Mouse (Mus musculus) cortical plate, adult 2 months (tissue): ENCODE measurements around the gene Wfs1. TPM values are rescaled to one million over a fixed set of nuclear protein-coding genes. Genes with fewer than 3 reads are reported as not detected.
"Not testable (repeated sequence)": the region's sequence is repeated elsewhere in the genome, so short reads cannot be mapped to it uniquely, and the experiment has no call there.

Source experiments
- H3K27ac ChIP-seq: fragments of 200-500 bp; 2 replicates; pipeline ENCODE4 v1.5.1; 2012; ENCODE audit warnings: low read length, control low read depth, inconsistent platforms; ENCODE audit not compliant: insufficient read depth
- H3K4me1 ChIP-seq: fragments of 200-500 bp; 2 replicates; pipeline ENCODE4 v1.6.1; 2011; ENCODE audit warnings: low read length; ENCODE audit not compliant: control insufficient read depth, insufficient read depth
- H3K4me3 ChIP-seq: fragments of 200-500 bp; 2 replicates; pipeline ENCODE4 v1.5.1; 2011; ENCODE audit warnings: mild to moderate bottlenecking, low read length, control low read depth; ENCODE audit not compliant: insufficient read depth
- CTCF ChIP-seq: fragments of 200-500 bp; IDR thresholded peaks from 2 replicates; pipeline ENCODE4 v1.5.1; 2011; ENCODE audit warnings: mild to moderate bottlenecking, control low read depth, low read length; ENCODE audit not compliant: insufficient read depth; ENCODE audit errors: extremely low read depth
- POLR2A ChIP-seq: fragments of 200-500 bp; IDR thresholded peaks from 2 replicates; pipeline ENCODE4 v1.6.1; 2011; ENCODE audit warnings: mild to moderate bottlenecking, low read length, control low read depth; ENCODE audit not compliant: insufficient read depth; ENCODE audit errors: extremely low read depth
- polyA plus RNA-seq: library from polyadenylated mRNA; depleted of rRNA; stranded (reverse); fragments of >200 nt; gene quantifications from 2 replicates; pipeline ENCODE4 v1.2.3, GENCODE M21; 2012

The Wfs1 gene
- polyA plus RNA-seq, 1 experiment: 46.2 TPM

- TF ChIP-seq POLR2A (no peak), CTCF (peak; percentile 57)
- Histone ChIP-seq H3K4me3 (no peak overlapping the region), H3K27ac (no peak overlapping the region), H3K4me1 (no peaks in the 10 kb centered on the region)
Observed at GRCm38 (mm10) chr5:36955366-36955765, 33.6 kb downstream of the Wfs1 start.

- Histone ChIP-seq H3K27ac (no peak overlapping the region), H3K4me1 (no peaks in the 10 kb centered on the region), H3K4me3 (no peak overlapping the region)
- TF ChIP-seq CTCF: no peak
- TF ChIP-seq POLR2A: no peak
Observed at GRCm38 (mm10) chr5:36952311-36952710, 36.7 kb downstream of the Wfs1 start.

GRCm38 (mm10) chr5:36950871-36951270 is 38.1 kb downstream of the Wfs1 start:
- H3K4me1 ChIP-seq: peaks cover 2% of the 10 kb centered on the region; the same call in 1 of the 2 replicates
- TF ChIP-seq CTCF (peak; percentile 24; the same call in 1 of the 2 replicates), POLR2A (no peak)
- no peak overlapping the region for H3K27ac ChIP-seq
- H3K4me3 ChIP-seq: no peak overlapping the region

GRCm38 (mm10) chr5:36948831-36949230 is 40.2 kb downstream of the Wfs1 start:
- no peak overlapping the region for H3K4me3 ChIP-seq
- H3K27ac ChIP-seq: no peak overlapping the region
- H3K4me1 ChIP-seq: peaks cover 7% of the 10 kb centered on the region
- TF ChIP-seq POLR2A: no peak
- TF ChIP-seq CTCF: peak; percentile 87

- Histone ChIP-seq H3K27ac (no peak overlapping the region), H3K4me1 (peaks cover 7% of the 10 kb centered on the region), H3K4me3 (no peak overlapping the region)
- TF ChIP-seq CTCF (peak; percentile 94), POLR2A (no peak)
Observed at GRCm38 (mm10) chr5:36946445-36946844, 42.6 kb downstream of the Wfs1 start.

GRCm38 (mm10) chr5:36945713-36946112 is 43.3 kb downstream of the Wfs1 start:
- H3K4me3 ChIP-seq: no peak overlapping the region
- peak overlapping the region; percentile 70 for H3K27ac ChIP-seq
- H3K4me1 ChIP-seq: peaks cover 7% of the 10 kb centered on the region
- TF ChIP-seq CTCF: no peak
- TF ChIP-seq POLR2A: no peak

GRCm38 (mm10) chr5:36945102-36945701 is 43.8 kb downstream of the Wfs1 start:
- peak overlapping the region; percentile 33 for H3K27ac ChIP-seq
- no peak overlapping the region for H3K4me3 ChIP-seq
- TF ChIP-seq POLR2A (0 out of 2 replicates have a peak, but pooled peaks have one; percentile 38), CTCF (no peak)
- H3K4me1 ChIP-seq: peaks cover 7% of the 10 kb centered on the region

- H3K27ac ChIP-seq: peak overlapping the region; percentile 33
- TF ChIP-seq CTCF: no peak
- TF ChIP-seq POLR2A: no peak
- peaks cover 7% of the 10 kb centered on the region for H3K4me1 ChIP-seq
- no peak overlapping the region for H3K4me3 ChIP-seq
Observed at GRCm38 (mm10) chr5:36944552-36944951, 44.5 kb downstream of the Wfs1 start.

GRCm38 (mm10) chr5:36942446-36942845 is 46.6 kb downstream of the Wfs1 start:
- no peak overlapping the region for H3K4me3 ChIP-seq
- H3K4me1 ChIP-seq: peaks cover 7% of the 10 kb centered on the region
- no peak overlapping the region for H3K27ac ChIP-seq
- no peak for TF ChIP-seq POLR2A
- peak; percentile 27; the same call in 1 of the 2 replicates for TF ChIP-seq CTCF

- H3K4me1 ChIP-seq, H3K4me3 ChIP-seq, H3K27ac ChIP-seq: not testable (repeated sequence)
Observed at GRCm38 (mm10) chr5:36938991-36939390, 50.0 kb downstream of the Wfs1 start.

- no peak for TF ChIP-seq CTCF
- no peak for TF ChIP-seq POLR2A
- Histone ChIP-seq H3K4me3 (no peak overlapping the region), H3K4me1 (peaks cover 7% of the 10 kb centered on the region), H3K27ac (no peak overlapping the region)
Observed at GRCm38 (mm10) chr5:36938021-36938420, 51.0 kb downstream of the Wfs1 start.
